Mouse (Mus musculus) ES-Bruce4 (cell line): ENCODE data around the gene Lrrc8c. TPM values are rescaled to one million over a fixed set of nuclear protein-coding genes. Genes with fewer than 3 reads are reported as not detected.
A peak's percentile ranks its signal among the peaks of the same experiment; 100 is the strongest.

Experiments
- H3K27ac ChIP-seq: 2 replicates; pipeline ENCODE4 v1.5.1; 2012; ENCODE audit warnings: low read length, inconsistent platforms; ENCODE audit not compliant: insufficient read depth
- H3K27me3 ChIP-seq: 2 replicates; pipeline ENCODE4 v1.6.1; 2012; ENCODE audit warnings: mild to moderate bottlenecking, low read length, inconsistent platforms; ENCODE audit not compliant: control insufficient read depth, poor library complexity, insufficient read depth, severe bottlenecking
- H3K36me3 ChIP-seq: 2 replicates; pipeline ENCODE4 v1.6.1; 2012; ENCODE audit warnings: inconsistent platforms, mild to moderate bottlenecking, low read length, moderate library complexity; ENCODE audit not compliant: control insufficient read depth, poor library complexity, insufficient read depth, severe bottlenecking
- H3K4me1 ChIP-seq: one replicate; pipeline ENCODE4 v1.8.1; 2011; ENCODE audit warnings: low read length; ENCODE audit not compliant: control insufficient read depth, insufficient read depth
- H3K4me3 ChIP-seq: 2 replicates; pipeline ENCODE4 v1.5.1; 2011; ENCODE audit warnings: low read depth, mild to moderate bottlenecking, low read length
- H3K9ac ChIP-seq: 2 replicates; pipeline ENCODE4 v1.6.1; 2012; ENCODE audit warnings: low read depth, mild to moderate bottlenecking, inconsistent platforms; ENCODE audit not compliant: poor library complexity, severe bottlenecking
- H3K9me3 ChIP-seq: replicated peaks from 2 replicates; pipeline ENCODE4 v1.6.1; 2012; ENCODE audit warnings: mild to moderate bottlenecking, low read length, inconsistent platforms; ENCODE audit not compliant: control insufficient read depth, poor library complexity, insufficient read depth, severe bottlenecking
- CTCF ChIP-seq: IDR thresholded peaks from one replicate; pipeline ENCODE4 v1.8.1; 2011; ENCODE audit warnings: low read depth, low read length
- EP300 ChIP-seq: IDR thresholded peaks from 2 replicates; pipeline ENCODE4 v1.6.1; 2011; ENCODE audit warnings: low read depth, low read length; ENCODE audit not compliant: insufficient read depth
- POLR2A ChIP-seq: IDR thresholded peaks from one replicate; pipeline ENCODE4 v1.8.1; 2011; ENCODE audit warnings: low read length; ENCODE audit not compliant: insufficient read depth
- polyA plus RNA-seq: library from polyadenylated mRNA; stranded (reverse); fragments of >200 nt; gene quantifications from 2 replicates; pipeline ENCODE4 v1.2.4, GENCODE M21; 2011; ENCODE audit warnings: low read depth; ENCODE audit not compliant: missing spikeins, insufficient read depth, insufficient read length

Gene Lrrc8c
- polyA plus RNA-seq, 1 experiment = 11.5 TPM

DNA sequence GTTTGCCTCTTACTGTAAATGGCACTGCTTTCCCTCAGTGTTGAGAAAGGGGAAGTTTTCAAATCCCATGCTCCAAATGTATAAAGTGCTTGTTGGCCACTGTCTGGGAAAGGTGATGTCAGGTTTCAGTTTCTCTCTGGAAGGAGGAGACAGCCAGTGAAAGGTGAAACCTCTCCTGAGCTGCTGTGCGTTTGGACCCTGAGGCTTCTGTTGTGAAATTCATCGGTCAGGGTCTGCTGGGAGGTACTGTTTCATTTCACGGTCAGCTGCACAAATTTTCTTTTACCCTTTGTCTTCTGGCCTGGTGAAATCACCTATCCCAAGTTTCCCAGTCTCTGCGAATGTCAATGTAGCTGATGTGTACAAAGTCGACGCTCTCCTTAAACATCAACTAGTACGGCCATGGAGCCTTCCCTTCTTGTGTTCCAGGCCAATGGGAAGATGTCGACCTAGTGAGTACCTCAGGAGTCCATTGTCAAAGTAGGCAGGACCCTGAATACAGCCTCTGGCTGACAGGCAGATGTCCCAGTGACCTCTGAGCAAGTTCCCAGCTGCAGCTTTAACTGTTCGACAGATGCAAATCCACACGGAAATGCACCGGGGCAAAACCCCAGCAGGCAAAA is 18.0 kb downstream of the Lrrc8c start:
- no peaks in the 10 kb centered on the region for H3K27me3 ChIP-seq
- no peak for TF ChIP-seq POLR2A
- TF ChIP-seq EP300 = peak; percentile 71; the same call in 1 of the 2 replicates
- H3K27ac ChIP-seq = no peak overlapping the region; the same call in 1 of the 2 replicates
- no peak overlapping the region for H3K9ac ChIP-seq
- no peaks in the 10 kb centered on the region for H3K36me3 ChIP-seq
- H3K9me3 ChIP-seq = no peaks in the 10 kb centered on the region
- H3K4me3 ChIP-seq = no peak overlapping the region
- peaks cover 2% of the 10 kb centered on the region for H3K4me1 ChIP-seq

DNA sequence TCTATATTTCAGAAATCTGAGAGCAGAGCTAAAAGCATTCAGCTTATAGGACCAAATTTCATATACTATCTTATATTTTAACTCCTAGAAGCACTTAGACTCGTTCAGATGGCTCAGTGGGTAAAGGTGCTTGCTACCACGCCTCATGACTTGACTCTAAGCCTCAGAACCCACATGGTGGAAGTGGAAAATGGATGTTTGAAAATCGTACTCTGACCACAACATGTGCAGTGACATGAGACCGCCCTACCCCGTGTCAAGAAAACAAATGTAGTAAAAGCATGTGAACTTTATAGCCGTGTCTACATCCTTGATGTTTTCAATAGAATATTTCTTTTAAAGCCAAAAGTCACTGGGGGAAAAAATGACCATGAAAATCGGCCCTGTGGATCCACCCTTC is 21.9 kb downstream of the Lrrc8c start:
- TF ChIP-seq CTCF (no peak), EP300 (no peak), POLR2A (no peak)
- no peaks in the 10 kb centered on the region for H3K36me3 ChIP-seq

DNA sequence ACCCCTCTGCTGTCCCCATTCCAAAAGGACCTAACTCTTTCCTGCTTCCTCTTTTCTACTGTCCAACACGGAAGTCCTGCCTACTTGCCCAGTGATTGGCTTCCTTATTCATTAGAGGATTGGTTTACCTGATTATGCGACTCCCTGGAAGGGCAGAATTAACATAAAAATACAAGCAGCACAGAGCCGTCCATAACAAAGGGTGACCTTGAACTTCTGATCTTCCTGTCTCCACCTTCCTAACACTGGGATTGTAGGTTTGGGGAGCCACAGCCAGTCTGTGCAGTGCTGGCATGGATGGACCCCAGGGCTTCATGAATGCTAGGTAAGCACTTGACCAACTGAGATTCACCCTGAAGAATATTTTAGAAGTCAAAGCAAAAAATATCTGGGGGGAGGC is 25.9 kb downstream of the Lrrc8c start:
- H3K4me1 ChIP-seq = peaks cover 1% of the 10 kb centered on the region
- H3K27me3 ChIP-seq = no peaks in the 10 kb centered on the region
- no peak overlapping the region for H3K9ac ChIP-seq
- H3K27ac ChIP-seq = peak overlapping the region; percentile 90
- peaks cover 17% of the 10 kb centered on the region for H3K9me3 ChIP-seq
- H3K4me3 ChIP-seq = no peak overlapping the region
- TF ChIP-seq CTCF (no peak), EP300 (peak; percentile 89)
- H3K36me3 ChIP-seq = no peaks in the 10 kb centered on the region

More for the DNA sequence above, 21.9 kb downstream of the Lrrc8c start:
- Histone ChIP-seq H3K4me1 (peaks cover 4% of the 10 kb centered on the region), H3K4me3 (no peak overlapping the region), H3K27me3 (no peaks in the 10 kb centered on the region), H3K9me3 (peaks cover 10% of the 10 kb centered on the region), H3K27ac (no peak overlapping the region), H3K9ac (no peak overlapping the region)

DNA sequence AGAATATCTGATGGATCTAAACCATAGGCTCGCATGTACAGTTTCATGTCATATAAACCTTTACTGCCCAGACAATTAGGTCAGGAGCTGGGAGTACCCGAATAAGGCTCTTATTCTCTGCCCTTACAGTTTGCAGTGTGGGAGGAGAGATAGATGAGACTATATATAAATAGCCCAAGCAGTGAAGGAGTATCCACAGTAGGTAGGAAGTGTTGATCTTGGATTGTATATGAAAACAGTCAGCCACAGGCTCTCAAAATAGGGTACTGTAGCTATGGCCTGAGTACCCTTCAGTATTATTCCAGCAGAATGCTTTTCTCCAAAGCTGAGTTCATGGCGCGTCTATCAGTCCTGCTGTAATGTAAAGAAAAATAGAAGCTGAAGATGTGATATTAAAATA is 27.9 kb downstream of the Lrrc8c start:
- Histone ChIP-seq H3K27me3 (no peaks in the 10 kb centered on the region), H3K36me3 (no peaks in the 10 kb centered on the region), H3K27ac (no peak overlapping the region), H3K4me1 (peaks cover 1% of the 10 kb centered on the region), H3K9ac (no peak overlapping the region), H3K4me3 (no peak overlapping the region), H3K9me3 (peaks cover 17% of the 10 kb centered on the region)
- no peak for TF ChIP-seq CTCF
- no peak for TF ChIP-seq EP300
- no peak for TF ChIP-seq POLR2A

DNA sequence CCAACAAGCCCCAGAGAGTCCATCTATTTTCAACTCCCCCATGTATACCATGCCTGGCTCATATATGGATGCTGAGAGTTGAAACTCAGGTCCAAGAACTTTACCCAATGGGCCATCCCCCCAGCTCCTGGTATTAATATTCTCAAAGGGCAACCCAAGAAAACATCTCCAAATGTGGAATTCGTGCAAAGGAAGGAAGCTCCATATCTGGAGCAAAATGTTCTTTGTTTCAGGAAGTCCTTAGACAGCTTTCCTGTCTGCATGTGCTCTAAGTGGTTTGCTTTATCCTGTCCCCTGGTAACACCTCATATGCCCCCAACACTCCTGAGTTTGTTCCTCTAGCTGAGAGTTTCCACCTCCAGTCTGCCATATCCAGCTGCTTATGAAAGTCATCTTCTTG is 32.6 kb downstream of the Lrrc8c start:
- H3K27ac ChIP-seq = no peak overlapping the region
- no peak overlapping the region for H3K9ac ChIP-seq
- no peaks in the 10 kb centered on the region for H3K27me3 ChIP-seq
- TF ChIP-seq POLR2A (no peak), EP300 (no peak), CTCF (no peak)
- no peaks in the 10 kb centered on the region; the same call in 1 of the 2 replicates for H3K9me3 ChIP-seq
- no peaks in the 10 kb centered on the region for H3K36me3 ChIP-seq
- H3K4me3 ChIP-seq = no peak overlapping the region
- H3K4me1 ChIP-seq = no peaks in the 10 kb centered on the region

DNA sequence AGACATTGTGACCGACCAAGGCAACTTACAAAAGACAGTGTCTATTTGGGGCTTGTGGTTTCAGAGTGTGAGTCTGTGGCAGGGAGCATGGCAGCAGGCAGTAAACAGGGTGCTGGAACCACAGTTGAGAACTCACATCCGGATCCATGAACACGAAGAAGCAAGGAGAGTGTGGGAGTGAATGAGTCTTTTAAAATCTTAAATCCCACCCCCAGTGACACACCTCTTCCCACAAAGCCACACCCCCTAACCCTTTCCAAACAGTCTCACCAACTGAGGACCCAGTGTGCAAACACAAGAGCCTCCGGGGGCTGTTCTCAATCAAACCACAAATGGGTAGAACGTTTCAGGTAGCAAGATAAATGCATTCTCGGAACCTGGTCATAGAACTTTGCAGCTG is 37.1 kb downstream of the Lrrc8c start:
- H3K27ac ChIP-seq = no peak overlapping the region
- TF ChIP-seq POLR2A (no peak), CTCF (no peak), EP300 (no peak)
- no peak overlapping the region for H3K4me3 ChIP-seq
- H3K36me3 ChIP-seq = no peaks in the 10 kb centered on the region
- no peak overlapping the region for H3K9ac ChIP-seq
- H3K4me1 ChIP-seq = no peaks in the 10 kb centered on the region
- no peaks in the 10 kb centered on the region for H3K27me3 ChIP-seq
- H3K9me3 ChIP-seq = 0 out of 2 replicates have a peak, but pooled peaks cover 5% of the 10 kb centered on the region
